Mouse (Mus musculus) hindbrain, embryonic 16.5 days (tissue): ENCODE results near the gene Tnnt1. TPM values are rescaled to one million over a fixed set of nuclear protein-coding genes. Genes with fewer than 3 reads are reported as not detected.

ENCODE experiments used
- ATAC-seq: fragments of 200-750 bp; cut with Nextera tagmentation; 2 replicates; pipeline ENCODE4 v1.8.0; 2017; ENCODE audit warnings: moderate TSS enrichment, moderate library complexity
- H3K27ac ChIP-seq: fragments of 300-500 bp; sonication (generic); 2 replicates; pipeline ENCODE4 v1.5.1; 2014; ENCODE audit warnings: low read depth, mild to moderate bottlenecking, control low read depth, low read length, moderate library complexity
- H3K27me3 ChIP-seq: fragments of 300-500 bp; sonication (generic); replicated peaks from 2 replicates; pipeline ENCODE4 v1.6.1; 2014; ENCODE audit warnings: low read length; ENCODE audit not compliant: control insufficient read depth, insufficient read depth
- H3K36me3 ChIP-seq: fragments of 300-500 bp; sonication (generic); 2 replicates; pipeline ENCODE4 v1.6.1; 2014; ENCODE audit warnings: mild to moderate bottlenecking, low read length, moderate library complexity, mixed read lengths; ENCODE audit not compliant: control insufficient read depth, insufficient read depth
- H3K4me1 ChIP-seq: fragments of 300-500 bp; sonication (generic); 2 replicates; pipeline ENCODE4 v1.6.1; 2014; ENCODE audit warnings: low read depth, low read length; ENCODE audit not compliant: control insufficient read depth, insufficient read depth
- H3K4me2 ChIP-seq: fragments of 300-500 bp; sonication (generic); 2 replicates; pipeline ENCODE4 v1.6.1; 2014; ENCODE audit warnings: mild to moderate bottlenecking, low read length, control low read depth, moderate library complexity
- H3K4me3 ChIP-seq: fragments of 300-500 bp; sonication (generic); 2 replicates; pipeline ENCODE4 v1.5.1; 2014; ENCODE audit warnings: mild to moderate bottlenecking, low read length, control low read depth, moderate library complexity
- H3K9ac ChIP-seq: fragments of 300-500 bp; sonication (generic); 2 replicates; pipeline ENCODE4 v1.6.1; 2014; ENCODE audit warnings: low read depth, mild to moderate bottlenecking, control low read depth, low read length, moderate library complexity
- H3K9me3 ChIP-seq: fragments of 300-500 bp; sonication (generic); 2 replicates; pipeline ENCODE4 v1.6.1; 2014; ENCODE audit warnings: mild to moderate bottlenecking, low read length, moderate library complexity; ENCODE audit not compliant: control insufficient read depth
- WGBS: fragments of 180-500 bp; shearing (Covaris S2); extraction: QIAGEN DNeasy Blood & Tissue Kit; methylation state at CpG from one replicate; pipeline ENCODE4 v1.1.7; 2014; 5-methylcytosine and 5-hydroxymethylcytosine counted together
- polyA plus RNA-seq: library from polyadenylated mRNA; unstranded; fragments of >200 nt; fragmentation: Nextera tagmentation; extraction: Ambion mirVana; gene quantifications from 2 replicates; pipeline ENCODE4 v1.2.1, GENCODE M21; 2015

The Tnnt1 gene
- 3.7 and 15.9 TPM in 2 replicates for polyA plus RNA-seq

DNA sequence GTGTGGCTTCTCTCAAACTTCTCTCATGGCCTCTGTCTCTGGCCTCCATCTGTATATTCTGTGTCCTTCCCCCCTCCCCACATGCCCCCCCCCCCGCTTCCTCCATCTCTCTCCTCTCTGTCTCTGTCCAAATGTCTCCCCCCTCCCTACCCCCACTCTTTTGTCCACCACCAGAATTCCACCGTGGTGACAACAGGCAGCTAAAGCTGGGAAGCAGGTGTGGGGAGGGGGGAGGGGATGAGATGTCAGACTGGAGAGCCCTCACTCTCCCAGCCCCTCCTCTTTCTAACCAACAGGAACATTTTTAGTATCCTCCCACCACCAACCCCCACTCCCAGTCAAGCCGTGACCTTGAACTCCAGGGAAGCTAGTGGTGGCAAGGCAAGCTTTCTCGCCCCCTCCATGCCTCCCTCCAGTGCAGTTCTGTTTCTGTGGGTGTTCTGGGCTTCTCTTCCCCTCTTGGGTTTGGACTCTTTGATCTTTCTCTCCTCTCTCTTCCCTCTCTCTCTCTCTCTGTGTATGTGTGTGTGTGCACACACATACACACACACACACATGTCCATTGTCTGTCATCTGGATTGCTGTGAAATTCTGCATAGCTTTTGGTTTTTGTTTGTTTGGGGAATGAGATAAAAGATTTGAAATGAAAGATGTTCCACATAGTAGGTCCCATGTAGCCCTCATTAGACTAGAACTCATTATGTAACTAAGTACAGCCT, at the start of gene Tnnt1:
Gene Tnnt1, minus strand, starts transcription at position 51 of the 719 bp plus-strand sequence.
- H3K9ac ChIP-seq = no peak within 1 kb of the TSS
- H3K4me2 ChIP-seq = no peak within 1 kb of the TSS
- no peak within 1 kb of the TSS for H3K27ac ChIP-seq
- 12% methylated on average over 4 of the region's 4 CpGs for WGBS
- H3K27me3 ChIP-seq = peaks cover 4% of the 10 kb centered on the region; the same call in 1 of the 2 replicates
- H3K4me3 ChIP-seq = no peak within 1 kb of the TSS
- H3K9me3 ChIP-seq = no peaks in the 10 kb centered on the region
- ATAC-seq = no peak
- H3K4me1 ChIP-seq = no peaks in the 10 kb centered on the region; the same call in 1 of the 2 replicates
- no peaks in the 10 kb centered on the region for H3K36me3 ChIP-seq

DNA sequence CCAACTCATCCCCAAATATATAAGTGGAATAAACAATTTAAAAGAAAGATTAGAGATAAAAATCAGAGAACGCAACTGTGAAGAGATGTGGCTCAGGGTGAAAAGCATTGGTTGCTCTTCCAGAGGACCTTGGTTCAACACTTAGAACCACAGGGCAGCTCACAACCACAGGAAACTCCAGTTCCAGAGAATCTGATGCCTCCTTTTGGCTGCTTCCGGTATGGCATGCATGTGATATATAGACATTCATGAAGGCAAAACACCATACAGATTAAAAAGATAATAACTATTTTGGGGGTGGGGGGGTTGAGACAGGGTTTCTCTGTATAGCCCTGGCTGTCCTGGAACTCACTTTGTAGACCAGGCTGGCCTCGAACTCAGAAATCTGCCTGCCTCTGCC, 46.5 kb upstream of the Tnnt1 start:
- Histone ChIP-seq H3K9ac (no peak overlapping the region), H3K4me2 (no peak overlapping the region), H3K27me3 (no peaks in the 10 kb centered on the region), H3K4me1 (no peaks in the 10 kb centered on the region), H3K27ac (no peak overlapping the region), H3K9me3 (no peaks in the 10 kb centered on the region), H3K4me3 (no peak overlapping the region), H3K36me3 (no peaks in the 10 kb centered on the region)
- 97% methylated on average over 3 of the region's 3 CpGs for WGBS
- ATAC-seq = no peak

DNA sequence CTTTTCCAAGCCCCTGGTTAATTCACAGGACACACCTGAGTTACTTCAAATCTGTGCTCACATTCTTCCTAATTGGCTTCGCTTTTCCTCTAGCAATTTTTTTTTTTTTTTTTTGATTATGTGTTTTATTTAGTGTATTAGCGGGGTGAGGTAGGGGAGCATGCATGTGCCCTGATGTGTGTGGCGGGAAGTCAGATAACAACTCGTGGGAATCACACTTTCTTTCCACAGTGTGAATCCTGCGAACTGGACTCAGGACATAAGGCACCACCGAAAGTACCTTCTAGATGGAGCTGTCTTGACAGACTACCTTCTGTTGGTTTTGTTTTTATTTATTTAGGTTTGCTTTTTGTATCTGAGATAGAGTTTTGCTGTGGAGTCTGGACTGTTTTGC, 41.0 kb upstream of the Tnnt1 start:
- no peaks in the 10 kb centered on the region for H3K9me3 ChIP-seq
- 0 out of 2 replicates have a peak overlapping the region, but pooled peaks have one; percentile 3 for H3K9ac ChIP-seq
- peak overlapping the region; percentile 12; the same call in 1 of the 2 replicates for H3K4me3 ChIP-seq
- no peaks in the 10 kb centered on the region for H3K27me3 ChIP-seq
- peak overlapping the region; percentile 50 for H3K4me2 ChIP-seq
- WGBS = 72% methylated on average over 6 of the region's 6 CpGs
- H3K27ac ChIP-seq = no peak overlapping the region; the same call in 1 of the 2 replicates
- no peak; the same call in 1 of the 2 replicates for ATAC-seq
- no peaks in the 10 kb centered on the region for H3K36me3 ChIP-seq
- no peaks in the 10 kb centered on the region for H3K4me1 ChIP-seq

DNA sequence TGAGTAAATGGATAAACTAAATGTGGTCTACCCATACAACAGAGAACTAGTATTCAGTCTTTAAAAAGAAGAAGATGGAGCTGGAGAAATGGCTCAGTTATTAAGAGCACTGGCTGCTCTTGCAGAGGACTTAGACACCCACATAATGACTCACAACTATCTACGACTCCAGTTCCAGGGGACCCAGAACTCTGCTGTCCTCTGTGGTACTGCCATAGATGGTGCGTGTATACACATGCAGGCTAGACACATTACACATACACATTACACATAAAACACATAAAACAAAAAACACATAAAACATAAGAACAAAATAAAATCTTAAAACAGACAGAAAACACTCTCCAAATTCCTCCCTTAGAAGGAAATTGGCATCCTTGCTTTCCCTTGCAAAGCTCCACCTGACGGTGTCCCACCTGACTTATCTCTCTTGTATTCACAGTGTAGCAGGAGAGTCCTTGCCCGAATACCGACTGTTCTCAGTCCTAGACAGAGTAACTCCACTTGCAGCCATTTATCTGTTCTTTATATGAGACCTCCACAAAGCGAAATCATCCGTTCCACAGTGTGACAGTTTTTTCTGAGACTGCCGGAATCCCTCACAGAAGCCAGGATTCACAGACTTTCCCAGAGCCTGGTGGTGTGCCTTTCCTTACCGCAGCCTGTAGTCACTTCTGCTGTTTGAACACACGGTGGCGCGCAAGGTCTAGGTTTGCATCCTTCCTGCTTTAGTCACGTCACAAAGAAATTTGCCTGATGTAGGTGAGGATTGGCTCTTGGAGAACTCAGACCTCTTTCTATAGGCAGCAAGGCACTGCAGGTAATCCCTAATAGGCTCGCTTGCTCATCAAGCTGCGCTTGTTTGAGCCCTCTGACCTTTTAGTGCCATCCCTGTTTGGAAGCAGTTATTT, 40.3 kb upstream of the Tnnt1 start:
- no peaks in the 10 kb centered on the region for H3K9me3 ChIP-seq
- no peaks in the 10 kb centered on the region for H3K4me1 ChIP-seq
- ATAC-seq = peak; percentile 97
- H3K27me3 ChIP-seq = no peaks in the 10 kb centered on the region
- no peak overlapping the region; the same call in 1 of the 2 replicates for H3K27ac ChIP-seq
- H3K36me3 ChIP-seq = no peaks in the 10 kb centered on the region
- H3K4me3 ChIP-seq = peak overlapping the region; percentile 12
- peak overlapping the region; percentile 15; the same call in 1 of the 2 replicates for H3K9ac ChIP-seq
- H3K4me2 ChIP-seq = peak overlapping the region; percentile 50
- 21% methylated on average over 15 of the region's 15 CpGs for WGBS

DNA sequence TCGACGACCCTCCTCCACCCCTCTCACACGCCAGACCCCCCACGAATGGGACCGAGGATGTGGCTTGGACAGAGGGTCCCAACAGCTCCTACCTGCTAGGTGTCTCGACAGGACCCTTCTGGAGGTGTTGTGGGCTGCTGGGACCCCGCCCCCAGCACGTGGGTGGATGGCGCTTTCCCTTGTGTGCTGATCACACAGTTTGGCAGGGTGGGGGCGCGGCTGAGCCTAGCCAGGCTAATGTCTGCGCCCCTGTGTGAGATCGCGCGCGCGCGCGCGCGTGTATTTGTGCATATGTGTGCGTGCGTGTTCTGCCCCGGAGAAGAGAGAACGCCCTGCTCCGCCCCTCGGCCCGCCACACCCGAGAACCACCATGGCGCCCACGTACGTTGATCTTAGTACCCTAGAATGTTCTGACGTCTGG, 31.0 kb upstream of the Tnnt1 start, which contains the start of gene Syt5:
Gene Syt5, minus strand, starts transcription at position 321 of the 421 bp plus-strand sequence.
- Histone ChIP-seq H3K27me3 (no peaks in the 10 kb centered on the region), H3K4me1 (peaks cover 9% of the 10 kb centered on the region), H3K36me3 (0 out of 2 replicates have a peak, but pooled peaks cover 3% of the 10 kb centered on the region), H3K4me3 (peak within 1 kb of the TSS; percentile 56), H3K9ac (peak within 1 kb of the TSS; percentile 77), H3K4me2 (peak within 1 kb of the TSS; percentile 87), H3K27ac (peak within 1 kb of the TSS; percentile 93), H3K9me3 (peaks cover 3% of the 10 kb centered on the region)
- ATAC-seq = peak; percentile 90
- WGBS = 4% methylated on average over 33 of the region's 33 CpGs

DNA sequence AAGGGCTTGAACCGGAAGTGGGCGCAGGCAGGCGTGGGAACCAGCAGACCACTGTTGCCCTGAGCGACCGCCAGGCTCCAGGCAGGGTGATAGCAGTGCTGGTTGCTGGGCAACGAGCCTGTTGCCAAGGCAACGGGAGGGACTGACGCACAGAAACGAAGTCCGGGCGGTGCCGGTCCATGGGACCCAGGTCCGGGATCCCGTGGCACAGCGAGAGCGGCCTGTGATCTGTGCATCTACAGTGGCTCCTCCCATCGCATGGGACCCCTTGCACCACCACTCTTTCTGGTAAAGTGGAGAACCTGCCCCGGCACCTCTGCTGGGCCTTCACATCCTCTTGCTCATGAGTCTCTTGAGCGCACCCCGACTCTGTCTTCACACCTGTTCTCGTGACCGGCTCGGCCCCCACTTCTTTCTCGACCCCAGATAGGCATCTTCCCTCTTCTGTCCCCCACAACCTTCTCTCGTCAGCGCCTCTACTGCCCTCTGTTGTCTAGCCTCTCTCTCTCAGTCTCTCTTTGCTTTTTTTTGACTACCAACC, 30.5 kb upstream of the Tnnt1 start:
- Histone ChIP-seq H3K27ac (peak overlapping the region; percentile 93), H3K4me3 (peak overlapping the region; percentile 56), H3K9me3 (peaks cover 3% of the 10 kb centered on the region), H3K4me2 (peak overlapping the region; percentile 87), H3K27me3 (no peaks in the 10 kb centered on the region), H3K36me3 (0 out of 2 replicates have a peak, but pooled peaks cover 6% of the 10 kb centered on the region), H3K9ac (peak overlapping the region; percentile 77), H3K4me1 (peaks cover 9% of the 10 kb centered on the region)
- peak; percentile 89 for ATAC-seq
- under 1% methylated on average over 25 of the region's 26 CpGs for WGBS

DNA sequence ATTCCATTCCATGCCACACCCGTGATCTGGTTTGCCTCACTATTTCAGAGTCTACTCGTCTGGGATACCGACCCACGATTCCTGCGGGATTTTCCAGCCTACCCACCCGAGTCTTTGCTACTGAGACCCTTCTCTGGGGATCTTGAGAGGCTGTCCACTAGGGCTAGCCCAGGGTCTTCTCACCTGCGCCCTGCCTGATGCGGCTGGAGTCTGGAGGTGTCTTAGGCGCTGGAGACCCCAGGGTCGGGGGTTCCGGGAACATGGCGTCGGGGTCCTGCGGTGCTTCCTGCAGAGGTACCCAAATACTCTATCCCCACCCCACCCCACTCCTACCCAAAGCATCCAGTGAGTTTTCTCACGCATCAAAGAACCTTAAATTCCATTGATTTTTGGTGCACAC, 29.9 kb upstream of the Tnnt1 start:
- peak overlapping the region; percentile 93 for H3K27ac ChIP-seq
- peak; percentile 17 for ATAC-seq
- 66% methylated on average over 15 of the region's 15 CpGs for WGBS

DNA sequence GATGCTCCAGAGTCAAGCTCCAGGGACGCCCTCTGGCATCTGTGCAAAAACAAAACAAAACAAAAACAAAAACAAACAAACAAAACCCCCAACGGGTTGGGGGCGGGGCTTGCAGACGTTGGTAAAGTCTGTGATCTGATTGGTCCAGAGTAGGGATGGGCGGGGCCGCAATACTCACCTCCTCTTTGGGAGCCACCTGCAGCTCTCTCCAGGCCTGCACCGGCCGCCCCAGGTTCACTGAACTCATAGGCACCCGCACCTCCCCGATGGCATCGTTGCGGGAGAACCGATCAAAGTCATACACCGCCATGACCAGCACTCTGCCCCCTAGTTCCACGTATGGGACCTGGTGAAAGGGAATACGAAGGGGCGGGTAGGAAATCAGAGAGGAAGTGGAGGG, 25.8 kb upstream of the Tnnt1 start:
- H3K4me2 ChIP-seq = no peak overlapping the region
- H3K4me3 ChIP-seq = no peak overlapping the region
- H3K27ac ChIP-seq = no peak overlapping the region
- H3K27me3 ChIP-seq = no peaks in the 10 kb centered on the region
- no peak for ATAC-seq
- no peak overlapping the region for H3K9ac ChIP-seq
- peaks cover 3% of the 10 kb centered on the region for H3K9me3 ChIP-seq
- WGBS = 40% methylated on average over 17 of the region's 17 CpGs
- peaks cover 9% of the 10 kb centered on the region for H3K4me1 ChIP-seq
- H3K36me3 ChIP-seq = peaks cover 10% of the 10 kb centered on the region

More for the DNA sequence above, 29.9 kb upstream of the Tnnt1 start:
- Histone ChIP-seq H3K36me3 (peaks cover 6% of the 10 kb centered on the region; the same call in 1 of the 2 replicates), H3K4me2 (peak overlapping the region; percentile 87), H3K9me3 (peaks cover 3% of the 10 kb centered on the region), H3K4me1 (peaks cover 9% of the 10 kb centered on the region), H3K4me3 (peak overlapping the region; percentile 56), H3K27me3 (no peaks in the 10 kb centered on the region), H3K9ac (peak overlapping the region; percentile 77)
